Mouse (Mus musculus) cerebellum, postnatal 10 days (tissue): ENCODE data around the gene Slco2a1.

ENCODE experiments used
- DNase-seq, 2 experiments: peaks; one replicate each; pipeline ENCODE4 v3.0.0; 2021; ENCODE audit warnings: mixed read lengths in 2 of 2

Slco2a1 gene

DNA sequence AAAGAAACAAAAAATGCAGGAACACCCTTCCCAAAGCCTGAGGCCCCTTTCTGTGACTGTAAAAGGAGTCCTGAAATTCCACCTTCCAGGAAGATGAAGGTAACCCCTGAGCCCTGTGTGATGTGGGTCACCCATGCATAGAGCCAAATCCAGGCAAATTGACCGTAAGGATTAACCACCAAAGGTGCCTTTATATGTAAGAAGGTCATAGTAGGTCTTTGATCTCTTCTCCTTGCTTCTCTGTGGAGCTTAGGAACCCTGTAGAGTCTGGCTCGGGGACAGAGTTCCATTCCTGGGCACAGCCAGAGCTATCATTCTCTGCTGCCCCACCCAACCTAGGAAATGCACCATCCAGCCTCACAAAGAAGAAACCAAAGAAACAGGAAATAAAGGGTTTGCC, 100.1 kb downstream of the Slco2a1 start:
- DNase-seq, result no peak

GRCm38 (mm10) chr9:103090116-103090875, 101.8 kb downstream of the Slco2a1 start:
- DNase-seq, result peak; percentile 89 to 93

- peak; percentile 54 to 57 for DNase-seq
Measured at GRCm38 (mm10) chr9:103091039-103091883, 102.7 kb downstream of the Slco2a1 start.

GRCm38 (mm10) chr9:103092248-103092647, 103.7 kb downstream of the Slco2a1 start:
- DNase-seq, result peak; percentile 88 to 89

DNA sequence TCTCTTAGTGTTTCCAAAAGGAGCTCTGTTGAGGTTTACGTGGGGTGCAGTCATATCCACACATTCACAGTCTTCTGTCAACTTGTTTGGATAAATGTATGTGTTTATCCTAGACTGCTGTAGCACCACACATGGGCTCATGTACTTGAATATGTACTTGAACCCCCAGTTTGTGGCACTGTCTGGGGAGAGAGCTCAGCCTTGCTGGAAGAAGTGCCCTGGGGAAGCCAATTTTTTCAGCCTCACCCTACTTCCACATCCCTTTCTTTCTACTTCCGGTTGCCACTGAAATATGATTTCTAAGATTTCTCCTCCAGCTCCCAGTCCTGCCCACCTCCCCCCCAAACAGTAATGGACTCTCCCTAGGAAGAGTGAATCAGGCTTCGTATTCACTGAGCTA, 105.2 kb downstream of the Slco2a1 start:
- no peak for DNase-seq

GRCm38 (mm10) chr9:103108341-103108798, 119.9 kb downstream of the Slco2a1 start:
- peak in 1 of 2 experiments; percentile 15 for DNase-seq

- DNase-seq, result peak in 1 of 2 experiments; percentile 27
Measured at GRCm38 (mm10) chr9:103108943-103109670, 120.6 kb downstream of the Slco2a1 start.

- no peak for DNase-seq
Measured at GRCm38 (mm10) chr9:103109911-103110310, 121.4 kb downstream of the Slco2a1 start.

- DNase-seq, result peak in 1 of 2 experiments; percentile 46
Measured at GRCm38 (mm10) chr9:103110727-103111501, 122.4 kb downstream of the Slco2a1 start.

DNA sequence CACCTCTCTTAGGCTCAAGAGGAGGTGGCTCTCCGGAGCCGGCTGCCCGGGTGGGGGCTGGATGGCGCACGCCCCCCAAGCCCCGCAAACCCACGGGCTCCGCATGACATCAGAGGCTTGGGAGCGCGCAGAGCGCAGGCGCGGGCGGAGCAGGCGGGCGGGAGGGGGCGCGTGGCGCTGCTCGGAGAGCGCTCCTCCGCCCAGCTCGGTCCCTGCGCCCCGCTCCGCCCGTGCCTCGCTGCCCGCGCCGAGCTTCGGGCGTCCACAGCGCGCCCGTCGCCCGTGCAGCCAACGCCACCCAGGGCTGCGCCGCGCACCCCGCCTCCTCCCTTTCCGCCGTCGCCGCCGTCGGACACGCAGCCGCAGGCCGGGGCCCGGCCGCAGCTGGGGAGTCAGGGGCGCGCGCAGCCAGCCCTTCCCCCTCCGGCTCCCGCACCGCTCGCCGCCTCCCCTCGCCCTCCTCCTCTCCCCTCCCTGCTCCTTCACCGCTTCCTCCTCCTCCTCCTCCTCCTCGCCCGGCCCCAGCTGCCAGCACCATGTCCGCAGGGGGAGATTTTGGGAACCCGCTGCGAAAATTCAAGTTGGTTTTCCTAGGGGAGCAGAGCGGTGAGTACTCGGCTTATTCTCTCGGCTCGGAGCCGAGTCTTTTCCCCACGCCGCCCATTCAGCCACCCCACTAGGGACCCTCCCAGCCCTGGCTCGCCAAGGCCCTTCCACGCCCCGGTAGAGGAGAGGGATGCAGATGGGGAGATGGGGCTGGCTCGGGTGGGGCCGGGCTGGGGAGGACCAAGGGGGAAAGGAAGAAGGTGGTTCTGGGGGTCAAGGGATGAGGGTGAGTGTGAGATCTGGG, 123.3 kb downstream of the Slco2a1 start, which contains the start of gene Rab6b:
Gene Rab6b (plus strand): TSS at position 167 of the 850 bp plus-strand sequence.
- peak; percentile 88 to 93 for DNase-seq

- peak; percentile 77 to 80 for DNase-seq
Measured at GRCm38 (mm10) chr9:103112471-103113271, 124.2 kb downstream of the Slco2a1 start.

- peak; percentile 48 to 50 for DNase-seq
Measured at GRCm38 (mm10) chr9:103113351-103113750, 124.8 kb downstream of the Slco2a1 start.

DNA sequence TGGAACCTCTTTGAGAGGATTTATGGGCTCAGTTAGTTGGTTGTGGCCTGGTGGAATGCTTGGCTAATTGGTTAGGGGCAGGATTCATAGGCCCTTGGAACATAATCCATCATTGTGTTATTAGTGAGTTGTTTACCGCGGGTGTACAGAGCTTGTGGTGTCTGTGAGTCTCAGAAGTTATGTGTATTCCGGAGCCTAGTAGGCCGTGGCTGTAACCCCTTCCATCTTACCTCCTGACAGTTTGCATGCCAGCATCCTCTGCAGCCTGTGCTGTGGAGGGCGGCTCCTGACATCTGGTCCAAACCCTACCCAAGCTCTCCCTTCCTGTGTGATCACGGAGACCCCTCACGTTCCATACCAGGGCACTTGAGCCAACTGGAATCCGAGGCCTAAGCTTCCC, 125.8 kb downstream of the Slco2a1 start:
- DNase-seq, result no peak

DNA sequence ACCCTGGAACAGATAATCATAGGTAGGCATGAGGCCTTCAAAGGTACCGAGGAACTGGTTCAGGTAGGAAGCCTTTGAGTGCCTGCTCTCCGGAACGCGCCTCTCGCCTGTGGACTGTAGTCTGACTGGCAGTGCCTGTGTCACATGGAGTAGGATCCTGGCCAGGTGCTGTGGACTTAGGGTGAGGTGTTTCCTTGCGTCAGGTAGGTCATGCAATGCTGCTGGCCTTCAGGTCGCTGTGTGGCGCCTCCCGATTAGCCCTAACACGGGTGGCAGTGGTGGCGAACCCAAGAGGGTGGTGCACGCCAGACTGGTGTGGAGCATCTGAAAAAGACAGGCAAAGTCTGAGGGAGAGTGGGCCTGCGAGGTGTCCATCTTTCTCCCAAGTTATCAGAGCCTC, 126.4 kb downstream of the Slco2a1 start:
- peak in 1 of 2 experiments; percentile 12 for DNase-seq

GRCm38 (mm10) chr9:103116941-103117340, 128.4 kb downstream of the Slco2a1 start:
- no peak for DNase-seq

DNA sequence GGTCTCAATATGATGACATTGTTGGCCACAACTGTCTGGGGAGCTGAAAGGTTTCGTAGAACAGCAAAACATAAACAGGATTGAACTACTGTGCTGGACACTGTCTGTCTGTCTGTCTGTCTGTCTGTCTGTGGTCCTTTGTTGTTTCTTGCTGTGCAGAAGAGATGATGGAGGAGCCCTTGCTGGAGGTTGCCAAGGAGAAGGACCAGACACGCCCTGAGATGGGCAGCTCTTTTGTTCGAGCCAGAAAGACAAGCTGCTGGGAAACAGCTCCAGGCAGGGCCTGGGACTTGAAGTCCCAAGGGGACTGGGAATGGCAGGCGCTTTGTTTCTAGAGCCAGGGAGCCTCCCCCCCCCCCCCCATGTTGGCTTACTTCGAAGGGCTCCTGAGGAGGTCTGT, 129.0 kb downstream of the Slco2a1 start:
- DNase-seq, result no peak

GRCm38 (mm10) chr9:103117951-103118350, 129.4 kb downstream of the Slco2a1 start:
- no peak for DNase-seq

GRCm38 (mm10) chr9:103118651-103119275, 130.3 kb downstream of the Slco2a1 start:
- no peak for DNase-seq

- DNase-seq, result no peak
Measured at GRCm38 (mm10) chr9:103119781-103120180, 131.3 kb downstream of the Slco2a1 start.

DNA sequence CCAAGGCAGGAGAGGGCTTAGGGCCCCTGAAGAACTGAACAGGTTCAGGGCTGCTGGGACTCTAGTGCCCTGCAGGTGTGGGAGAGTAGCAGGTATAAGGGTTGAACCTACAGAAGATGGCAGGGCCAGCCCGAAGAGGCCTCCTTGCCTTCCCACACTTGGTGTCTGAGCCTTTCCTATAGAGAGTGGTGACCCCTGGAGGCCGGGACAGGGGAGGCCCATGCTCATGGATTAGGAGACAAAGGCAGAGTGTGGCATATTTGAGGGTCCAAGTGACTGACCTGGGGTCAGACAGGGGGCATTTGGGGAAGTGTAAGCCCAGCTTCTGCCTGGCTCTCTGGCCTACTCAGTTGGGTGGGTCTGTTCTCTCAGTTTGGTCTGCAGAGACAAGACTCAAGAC, 131.7 kb downstream of the Slco2a1 start:
- DNase-seq, result no peak
